Mouse (Mus musculus) effector memory CD4-positive, alpha-beta T cell, adult 7 months (primary cell): ENCODE results near the gene Treml2. TPM values are rescaled to one million over a fixed set of nuclear protein-coding genes. Genes with fewer than 3 reads are reported as not detected.

Source experiments
- polyA plus RNA-seq: library from polyadenylated mRNA; unstranded; fragments of 100-300 nt; shearing (Covaris generic); gene quantifications from one replicate; pipeline ENCODE4 v1.2.1, GENCODE M21; 2017

Treml2 gene
- 1.7 TPM for polyA plus RNA-seq

GRCm38 (mm10) chr17:48299203-48299602 is at the start of gene Treml2:
Gene Treml2, plus strand, starts transcription at chr17:48299498.

DNA sequence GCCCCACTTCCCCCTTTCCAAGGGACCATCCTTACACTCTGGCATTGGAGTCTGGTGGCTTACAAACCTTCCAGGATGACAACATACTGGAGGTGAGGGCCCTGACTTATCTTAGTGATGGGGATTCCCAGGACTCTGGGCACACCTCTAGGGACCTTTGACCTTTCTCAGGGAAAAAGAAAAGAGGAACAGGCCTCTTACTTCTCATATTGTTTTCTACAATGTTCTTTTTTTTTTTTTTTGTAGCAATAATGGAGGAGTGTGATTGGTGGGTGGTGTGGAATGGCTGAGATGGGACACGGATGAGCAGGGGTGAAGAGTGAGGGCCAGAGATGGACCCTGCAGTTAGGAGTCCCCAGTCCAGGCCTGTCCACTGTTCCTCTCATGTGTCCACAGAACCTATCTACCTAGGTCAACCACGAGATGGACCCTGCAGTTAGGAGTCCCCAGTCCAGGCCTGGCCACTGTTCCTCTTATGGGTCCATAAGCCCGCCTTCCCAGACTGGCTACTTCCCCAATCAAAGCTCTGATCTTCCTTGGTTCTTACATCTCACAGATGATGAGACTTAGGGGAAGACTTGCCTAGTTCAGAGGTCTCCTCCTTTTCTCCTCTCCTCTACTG is 35.4 kb upstream of the Treml2 start, which contains the start of gene Treml4:
TSS of gene Treml4 (plus strand) at position 555 of the 622 bp plus-strand sequence.

GRCm38 (mm10) chr17:48315905-48316579 is 16.7 kb downstream of the Treml2 start, which contains the start of gene B430306N03Rik:
Gene B430306N03Rik, plus strand, starts transcription at chr17:48316141.

DNA sequence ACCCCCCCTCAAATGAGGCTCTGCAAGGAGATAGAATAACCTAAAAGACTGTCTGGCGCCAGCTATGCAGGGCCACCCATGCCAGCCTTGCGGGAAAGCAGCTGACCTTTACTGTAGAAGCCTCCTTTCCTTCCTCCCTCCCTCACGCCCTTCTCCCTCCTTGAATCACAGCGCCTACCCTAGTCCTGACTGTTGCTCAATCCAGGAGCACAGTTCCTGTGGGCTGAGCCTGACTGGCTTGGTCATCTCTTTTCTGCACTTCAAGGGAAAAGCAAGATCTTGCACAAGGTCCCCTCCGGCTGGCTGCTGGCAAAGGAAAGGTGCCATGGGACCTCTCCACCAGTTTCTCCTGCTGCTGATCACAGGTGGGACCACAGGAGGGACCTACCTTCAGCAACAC is 46.9 kb downstream of the Treml2 start, which contains the start of gene Trem2:
TSS of gene Trem2 (plus strand) at position 171 of the 400 bp plus-strand sequence.

DNA sequence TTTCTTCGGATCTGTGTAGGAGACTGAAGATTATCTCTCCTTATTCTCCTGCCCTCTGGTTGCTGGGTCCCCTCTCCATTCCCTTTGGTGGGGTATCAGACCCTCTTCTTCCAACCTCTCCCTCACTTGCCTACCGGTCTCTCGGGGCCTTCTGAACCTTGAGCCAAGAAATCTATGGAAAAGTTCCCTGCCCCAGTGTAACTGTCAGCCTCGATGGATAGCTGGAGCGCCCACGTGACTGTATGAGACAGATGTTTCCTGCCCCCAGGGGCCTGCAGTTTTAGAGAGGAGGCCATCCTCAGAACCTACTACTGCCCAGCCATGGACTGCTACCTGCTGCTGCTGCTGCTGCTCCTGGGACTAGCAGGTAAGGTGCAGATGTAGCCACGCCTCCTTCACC is 60.3 kb downstream of the Treml2 start, which contains the start of gene Treml1:
TSS of gene Treml1 (plus strand) at position 301 of the 400 bp plus-strand sequence.

Other genes starting within 250 kb of the Treml2 start
- gene 1700067P10Rik, start 210.2 kb upstream of the Treml2 start, polyA plus RNA-seq: not detected
- not detected for gene 9830107B12Rik, start 153.2 kb upstream of the Treml2 start, polyA plus RNA-seq
- 0.16 TPM for gene A530064D06Rik, start 132.2 kb upstream of the Treml2 start, polyA plus RNA-seq
- gene Trem1, start 66.7 kb upstream of the Treml2 start, polyA plus RNA-seq: 0.21 TPM
- not detected for gene Trem3, start 51.7 kb upstream of the Treml2 start, polyA plus RNA-seq
- gene Treml4, start 35.2 kb upstream of the Treml2 start, polyA plus RNA-seq: 0.94 TPM
- gene B430306N03Rik, start 16.6 kb downstream of the Treml2 start, polyA plus RNA-seq: 0.96 TPM
- gene Trem2, start 46.9 kb downstream of the Treml2 start, polyA plus RNA-seq: not detected
- gene Treml1, start 60.4 kb downstream of the Treml2 start, polyA plus RNA-seq: not detected
- 9.6 TPM for gene Nfya, start 110.4 kb downstream of the Treml2 start, polyA plus RNA-seq
- gene Oard1, start 110.5 kb downstream of the Treml2 start, polyA plus RNA-seq: 58.5 TPM
- 18.2 TPM for gene Apobec2, start 133.4 kb downstream of the Treml2 start, polyA plus RNA-seq
- gene Tspo2, start 152.0 kb downstream of the Treml2 start, polyA plus RNA-seq: 0.32 TPM
- gene Unc5cl, start 155.4 kb downstream of the Treml2 start, polyA plus RNA-seq: 7.1 TPM